Mouse (Mus musculus) gastrocnemius, adult 18-20 months (tissue): ENCODE measurements at regions not wholly inside any gene's neighbourhood (a gene's known extent, or its start where the extent isn't known, plus 50 kb on each side); places are given as distances from the start of the nearest gene placed in this dataset. TPM values are rescaled to one million over a fixed set of nuclear protein-coding genes. Genes with fewer than 3 reads are reported as not detected.

Experiments
- microRNA-seq: library from miRNA; unstranded; fragments of <30 nt; microRNA quantifications from one replicate; pipeline ENCODE4 v1.2.0, GENCODE M21; 2021

Small RNA genes in the stretch of these regions (microRNA-seq; reads per million reads assigned to microRNA genes)
- gene Gm22802 = not detected
